Mouse (Mus musculus): ENCODE measurements around the gene Zfp426. TPM values are rescaled to one million over a fixed set of nuclear protein-coding genes. Genes with fewer than 3 reads are reported as not detected.

Gene Zfp426
- polyA plus RNA-seq (2015; fragmentation: Nextera tagmentation; extraction: Ambion mirVana), result 11.8 and 12.4 TPM in 2 replicates

DNA sequence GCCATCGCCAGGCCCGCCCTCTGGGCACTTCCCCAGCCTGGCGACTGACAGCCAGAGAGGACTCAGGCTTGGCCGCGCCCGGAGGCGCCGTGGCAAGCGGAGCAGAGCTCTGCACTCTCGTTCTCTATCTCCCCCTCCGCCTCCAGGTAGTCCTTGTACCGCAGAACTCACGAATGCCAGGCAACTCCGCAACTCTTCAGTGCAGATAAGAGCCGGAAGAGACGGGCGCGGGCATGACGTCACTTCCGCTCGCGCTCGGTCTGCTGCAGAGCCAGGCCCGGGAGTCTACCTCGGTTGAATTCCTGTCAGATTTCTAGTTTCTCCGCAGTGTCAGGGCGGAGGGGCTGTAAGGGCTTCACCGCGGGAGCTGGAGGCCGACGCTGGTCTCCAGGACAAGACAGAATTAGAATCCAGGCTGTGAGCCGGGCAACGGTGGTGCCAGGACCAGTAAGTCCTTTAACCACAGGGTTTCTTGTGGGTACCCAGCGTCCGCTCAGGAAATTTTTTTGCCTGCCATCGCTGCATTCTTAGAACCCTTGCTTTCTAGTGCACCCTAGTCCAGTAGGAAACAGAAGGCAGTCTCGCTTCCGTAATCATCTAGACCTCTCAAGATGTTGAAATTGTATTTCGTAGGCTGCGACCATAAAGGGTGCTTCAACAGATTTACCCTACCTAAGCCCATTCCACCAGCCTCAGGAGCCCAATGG, at the start of gene Zfp426:
Gene Zfp426 (minus strand): TSS at position 220 of the 707 bp plus-strand sequence.
- Histone ChIP-seq H3K9me3 (no peaks in the 10 kb centered on the region), H3K4me3 (peak within 1 kb of the TSS; percentile 73), H3K36me3 (peaks cover 44% of the 10 kb centered on the region), H3K4me1 (peaks cover 33% of the 10 kb centered on the region), H3K9ac (peak within 1 kb of the TSS; percentile 86), H3K27ac (replicated peaks) (peak within 1 kb of the TSS; percentile 95), H3K27me3 (replicated peaks) (no peaks in the 10 kb centered on the region), H3K4me2 (peak within 1 kb of the TSS; percentile 87)
- WGBS, result under 1% methylated on average over 40 of the region's 40 CpGs
- peak; percentile 89 for ATAC-seq (ENCODE audit: extremely low read depth, insufficient number of reproducible peaks, low FRiP score, low TSS enrichment)

DNA sequence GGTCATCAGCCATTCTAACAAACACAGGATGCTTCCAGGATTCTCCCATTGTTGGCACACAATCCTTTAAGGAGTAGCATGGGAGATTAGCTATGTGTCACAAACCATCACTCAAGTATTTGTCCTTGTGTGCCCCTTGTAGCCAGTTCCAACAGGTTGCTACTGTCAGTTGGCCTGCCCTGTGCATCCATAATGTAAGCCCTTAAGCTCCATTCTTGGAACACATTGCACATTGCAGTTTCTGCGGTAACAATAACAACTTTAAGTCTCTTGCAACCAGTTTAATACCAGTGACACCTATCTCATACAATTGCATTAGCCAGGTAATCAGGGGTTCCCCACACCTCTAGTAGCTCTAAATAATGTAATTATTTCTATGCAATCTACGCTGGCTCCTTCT, 44.1 kb upstream of the Zfp426 start:
- Histone ChIP-seq H3K9me3 (no peaks in the 10 kb centered on the region), H3K4me3 (no peak overlapping the region), H3K27ac (replicated peaks) (no peak overlapping the region), H3K4me1 (no peaks in the 10 kb centered on the region), H3K4me2 (no peak overlapping the region), H3K9ac (no peak overlapping the region), H3K27me3 (replicated peaks) (peaks cover 7% of the 10 kb centered on the region), H3K36me3 (no peaks in the 10 kb centered on the region)
- WGBS, result 81% methylated on average over 2 of the region's 2 CpGs
- ATAC-seq (ENCODE audit: extremely low read depth, insufficient number of reproducible peaks, low FRiP score, low TSS enrichment), result no peak

DNA sequence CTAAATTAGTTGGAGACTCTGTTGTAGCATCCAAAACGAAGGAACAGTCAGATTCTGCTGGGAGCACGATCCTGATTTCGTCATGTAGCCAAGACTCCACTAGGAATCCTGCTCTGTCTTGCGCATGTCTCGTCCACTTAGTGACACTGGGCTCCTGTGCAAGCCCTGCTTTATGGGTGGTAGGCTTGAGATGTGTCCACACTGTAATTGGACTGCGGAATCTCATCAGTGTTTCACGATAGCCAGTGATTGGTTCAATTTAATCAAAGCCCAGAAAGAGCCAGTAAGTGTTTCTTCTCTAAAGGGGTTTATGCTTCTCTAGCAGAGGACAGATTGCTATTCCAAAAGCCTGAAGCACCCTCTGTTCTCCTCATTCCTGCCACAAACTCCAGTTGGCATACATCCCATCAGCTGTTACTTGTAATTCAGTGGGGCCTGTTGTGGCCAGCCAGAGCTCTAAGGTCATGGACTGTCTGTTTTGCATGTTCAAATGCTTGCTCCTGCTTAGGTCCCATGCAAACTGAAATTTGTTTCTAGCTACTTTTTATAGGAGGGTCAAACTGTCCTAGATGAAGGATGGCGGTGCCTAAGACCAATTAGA, 41.9 kb upstream of the Zfp426 start:
- H3K4me3 ChIP-seq, result no peak overlapping the region
- no peaks in the 10 kb centered on the region for H3K36me3 ChIP-seq
- no peak for ATAC-seq (ENCODE audit: extremely low read depth, insufficient number of reproducible peaks, low FRiP score, low TSS enrichment)
- peaks cover 7% of the 10 kb centered on the region for H3K27me3 ChIP-seq (replicated peaks)
- no peak overlapping the region for H3K4me2 ChIP-seq
- no peaks in the 10 kb centered on the region for H3K9me3 ChIP-seq
- no peak overlapping the region for H3K27ac ChIP-seq (replicated peaks)
- H3K4me1 ChIP-seq, result no peaks in the 10 kb centered on the region
- 61% methylated on average over 8 of the region's 8 CpGs for WGBS
- H3K9ac ChIP-seq, result no peak overlapping the region

DNA sequence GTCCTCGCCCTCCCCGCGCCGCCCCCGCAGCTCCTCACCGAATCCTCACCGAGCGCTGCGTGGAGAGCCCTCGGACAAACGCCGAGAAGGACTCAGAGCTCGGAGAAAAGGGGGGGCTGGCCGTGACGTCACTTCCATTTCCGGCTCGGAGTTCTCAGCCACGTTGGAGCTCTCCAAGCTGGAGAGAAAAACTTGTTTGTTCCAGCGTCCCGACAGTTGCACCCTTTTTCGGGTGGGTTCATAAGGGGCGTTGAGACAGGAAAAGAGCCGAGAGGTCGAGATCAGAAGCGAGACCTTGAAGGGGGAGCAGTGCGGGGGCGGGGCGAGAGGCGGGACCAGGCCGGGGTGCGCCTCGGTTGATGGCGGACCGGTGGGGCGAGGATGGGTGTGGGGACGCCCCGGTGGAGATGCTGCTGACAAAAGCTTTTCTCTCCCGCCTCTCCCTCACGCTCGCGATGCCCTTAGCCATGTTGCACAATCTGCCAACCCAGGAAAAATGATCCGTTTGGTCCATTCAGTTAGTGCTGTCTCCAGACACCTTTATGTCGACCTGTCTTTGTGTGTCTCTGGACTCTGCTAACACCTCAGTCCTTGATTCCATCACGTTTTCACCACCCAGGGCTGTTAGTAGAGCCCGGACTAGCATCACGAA, 28.9 kb upstream of the Zfp426 start, which contains the start of gene Zfp266:
Gene Zfp266 (minus strand): TSS at position 112 of the 652 bp plus-strand sequence.
- 1% methylated on average over 46 of the region's 46 CpGs for WGBS
- Histone ChIP-seq H3K9ac (peak within 1 kb of the TSS; percentile 98), H3K27me3 (replicated peaks) (peaks cover 4% of the 10 kb centered on the region; the same call in 1 of the 2 replicates), H3K9me3 (no peaks in the 10 kb centered on the region), H3K4me2 (peak within 1 kb of the TSS; percentile 79), H3K36me3 (peaks cover 20% of the 10 kb centered on the region), H3K27ac (replicated peaks) (peak within 1 kb of the TSS; percentile 99), H3K4me1 (peaks cover 28% of the 10 kb centered on the region), H3K4me3 (peak within 1 kb of the TSS; percentile 92)
- peak; percentile 85 for ATAC-seq (ENCODE audit: extremely low read depth, insufficient number of reproducible peaks, low FRiP score, low TSS enrichment)

DNA sequence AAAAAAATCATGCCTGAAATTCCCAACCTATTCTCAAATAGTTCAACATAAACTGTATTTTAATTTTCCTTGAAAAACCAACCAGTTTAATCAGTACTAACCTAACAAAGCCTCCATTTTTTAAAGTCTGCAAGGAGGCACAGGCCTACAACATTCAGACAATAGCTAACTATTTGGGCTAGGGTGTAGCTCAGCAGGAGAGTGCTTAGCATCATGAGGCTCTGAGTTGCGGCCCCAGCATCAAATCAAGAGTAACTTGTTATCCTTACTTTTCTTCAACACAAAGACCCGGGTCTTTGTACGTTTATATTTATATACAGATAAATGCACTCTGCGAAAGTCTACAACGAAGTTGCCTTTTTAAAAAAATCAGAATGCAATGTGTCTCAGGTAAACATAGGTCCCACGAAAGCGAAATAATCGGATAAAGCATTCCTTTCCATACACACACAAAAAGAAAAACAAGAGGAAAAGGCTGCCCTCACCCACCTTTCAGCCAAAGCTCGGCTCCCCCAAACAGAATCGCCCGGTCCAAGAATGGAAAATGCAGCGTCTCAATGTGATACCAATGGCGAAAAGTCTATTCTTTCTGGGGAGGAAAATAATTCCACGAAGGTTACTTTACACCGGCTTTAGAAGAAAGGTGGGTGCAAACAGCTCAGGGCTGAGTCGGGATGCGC, 28.1 kb upstream of the Zfp426 start:
- peak overlapping the region; percentile 99 for H3K27ac ChIP-seq (replicated peaks)
- peak overlapping the region; percentile 98 for H3K9ac ChIP-seq
- H3K4me2 ChIP-seq, result peak overlapping the region; percentile 79
- H3K9me3 ChIP-seq, result no peaks in the 10 kb centered on the region
- peaks cover 4% of the 10 kb centered on the region; the same call in 1 of the 2 replicates for H3K27me3 ChIP-seq (replicated peaks)
- ATAC-seq (ENCODE audit: extremely low read depth, insufficient number of reproducible peaks, low FRiP score, low TSS enrichment), result no peak
- peak overlapping the region; percentile 92 for H3K4me3 ChIP-seq
- H3K36me3 ChIP-seq, result peaks cover 28% of the 10 kb centered on the region
- H3K4me1 ChIP-seq, result peaks cover 28% of the 10 kb centered on the region
- WGBS, result under 1% methylated on average over 17 of the region's 17 CpGs

DNA sequence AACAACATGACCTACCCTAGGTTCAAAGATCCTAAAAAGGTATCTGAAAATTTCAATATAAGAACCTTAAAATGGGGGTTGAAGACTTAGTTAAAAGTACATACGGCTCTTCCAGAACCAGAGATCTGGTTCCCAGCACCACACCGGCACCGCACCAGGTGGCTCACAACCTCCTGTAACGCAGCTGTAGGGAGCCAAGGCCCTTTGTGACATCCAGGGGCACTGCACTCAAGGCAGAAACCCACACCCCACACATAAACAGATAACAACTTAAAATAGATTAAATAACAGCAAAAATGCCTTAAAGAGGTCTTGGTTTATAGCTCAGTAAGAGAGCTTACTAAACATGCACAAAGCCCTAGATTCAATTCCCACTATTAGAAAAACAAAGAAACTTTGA, 27.4 kb upstream of the Zfp426 start:
- Histone ChIP-seq H3K4me3 (peak overlapping the region; percentile 92), H3K4me2 (peak overlapping the region; percentile 79), H3K9me3 (no peaks in the 10 kb centered on the region), H3K27me3 (replicated peaks) (0 out of 2 replicates have a peak, but pooled peaks cover under 1% of the 10 kb centered on the region), H3K4me1 (peaks cover 35% of the 10 kb centered on the region), H3K36me3 (peaks cover 35% of the 10 kb centered on the region), H3K27ac (replicated peaks) (no peak overlapping the region), H3K9ac (peak overlapping the region; percentile 72)
- 26% methylated on average over 4 of the region's 4 CpGs for WGBS
- no peak for ATAC-seq (ENCODE audit: extremely low read depth, insufficient number of reproducible peaks, low FRiP score, low TSS enrichment)

DNA sequence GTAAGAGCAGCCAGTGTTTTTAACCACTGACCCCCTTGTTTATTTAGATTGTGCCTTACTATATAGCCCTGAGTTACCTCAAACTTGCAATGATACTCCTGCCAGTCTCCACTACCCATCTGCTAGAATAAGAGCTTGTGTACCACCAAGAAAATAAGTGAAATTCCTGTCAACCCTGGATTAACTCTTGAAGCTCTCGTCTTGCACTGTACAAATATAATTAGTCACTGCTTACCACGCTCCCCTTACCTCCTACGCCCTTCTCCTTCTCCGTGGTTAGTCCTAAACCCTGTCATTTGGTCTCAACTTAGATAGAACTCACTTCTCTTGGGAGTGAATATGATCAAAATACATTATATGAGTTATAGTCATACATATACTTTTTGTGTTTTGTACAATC, 26.2 kb upstream of the Zfp426 start:
- Histone ChIP-seq H3K4me2 (peak overlapping the region; percentile 79), H3K36me3 (peaks cover 47% of the 10 kb centered on the region), H3K27me3 (replicated peaks) (no peaks in the 10 kb centered on the region), H3K4me1 (peaks cover 47% of the 10 kb centered on the region), H3K27ac (replicated peaks) (no peak overlapping the region), H3K4me3 (no peak overlapping the region; the same call in 1 of the 2 replicates), H3K9me3 (no peaks in the 10 kb centered on the region), H3K9ac (no peak overlapping the region)
- ATAC-seq (ENCODE audit: extremely low read depth, insufficient number of reproducible peaks, low FRiP score, low TSS enrichment), result no peak
- WGBS, result 82% methylated on average over 4 of the region's 4 CpGs

DNA sequence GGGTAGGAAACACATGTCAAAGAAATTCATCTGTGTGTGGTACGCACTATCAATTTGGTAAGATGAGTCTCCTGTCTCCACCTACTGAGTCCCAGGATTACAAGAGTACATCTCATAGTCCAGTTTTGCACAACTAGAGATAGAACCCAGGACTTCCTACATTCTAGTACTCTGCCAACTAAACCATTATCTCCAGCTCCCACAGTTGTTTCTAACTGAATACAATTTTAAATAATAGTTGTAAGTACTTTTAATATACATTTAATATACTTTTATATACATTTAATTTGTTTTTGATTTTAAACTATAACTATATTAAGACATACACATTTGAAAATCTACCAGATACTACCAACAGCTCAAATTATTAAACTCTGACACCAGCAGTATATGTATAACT, 25.2 kb upstream of the Zfp426 start:
- 92% methylated on average over 1 of the region's 1 CpGs for WGBS
- H3K4me2 ChIP-seq, result no peak overlapping the region
- no peaks in the 10 kb centered on the region for H3K9me3 ChIP-seq
- no peaks in the 10 kb centered on the region for H3K27me3 ChIP-seq (replicated peaks)
- ATAC-seq (ENCODE audit: extremely low read depth, insufficient number of reproducible peaks, low FRiP score, low TSS enrichment), result no peak
- H3K27ac ChIP-seq (replicated peaks), result no peak overlapping the region
- H3K36me3 ChIP-seq, result peaks cover 56% of the 10 kb centered on the region
- H3K9ac ChIP-seq, result no peak overlapping the region
- peaks cover 54% of the 10 kb centered on the region for H3K4me1 ChIP-seq
- H3K4me3 ChIP-seq, result no peak overlapping the region

DNA sequence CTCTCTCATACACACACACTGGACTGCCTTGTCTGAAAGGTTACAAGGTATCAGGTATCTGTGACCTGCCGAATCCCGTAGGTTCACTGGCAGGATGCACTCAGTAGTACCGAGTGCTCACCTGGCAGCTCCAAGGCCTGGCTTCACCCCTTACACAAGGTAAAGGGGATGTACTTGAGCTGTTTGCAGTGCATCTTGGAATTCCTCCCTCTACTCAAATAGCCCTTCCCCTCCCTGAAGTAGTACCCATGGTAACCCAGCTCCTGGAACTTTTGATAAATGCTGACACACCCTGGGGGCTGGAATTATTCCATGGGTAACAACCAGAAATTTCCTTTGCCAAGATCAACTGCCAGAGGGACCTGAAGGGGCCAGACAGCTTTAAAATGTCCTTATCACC, 21.5 kb upstream of the Zfp426 start:
- no peak for ATAC-seq (ENCODE audit: extremely low read depth, insufficient number of reproducible peaks, low FRiP score, low TSS enrichment)
- peaks cover 76% of the 10 kb centered on the region for H3K36me3 ChIP-seq
- H3K9ac ChIP-seq, result no peak overlapping the region
- no peak overlapping the region for H3K4me3 ChIP-seq
- H3K4me1 ChIP-seq, result peaks cover 51% of the 10 kb centered on the region
- H3K27me3 ChIP-seq (replicated peaks), result no peaks in the 10 kb centered on the region
- H3K9me3 ChIP-seq, result no peaks in the 10 kb centered on the region
- H3K27ac ChIP-seq (replicated peaks), result no peak overlapping the region
- 75% methylated on average over 3 of the region's 3 CpGs for WGBS
- H3K4me2 ChIP-seq, result no peak overlapping the region

DNA sequence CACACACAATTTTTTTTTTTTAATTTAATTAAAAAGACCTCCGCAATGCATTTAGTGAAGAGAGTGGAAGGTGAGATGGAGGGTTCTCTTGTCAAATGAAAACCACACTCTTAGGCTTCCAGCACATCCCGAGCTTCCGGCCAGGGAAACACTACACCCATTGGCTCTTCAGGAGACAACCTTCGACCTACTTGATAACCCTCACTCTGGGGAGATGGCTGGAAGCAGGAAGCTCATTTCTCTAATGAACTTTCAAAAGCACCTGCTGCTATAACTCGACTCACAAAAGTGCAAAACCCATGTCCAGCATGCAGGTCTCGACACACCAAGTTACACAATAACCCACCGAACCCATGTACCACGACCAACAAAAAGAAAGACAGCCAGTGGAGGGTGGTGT, 20.2 kb upstream of the Zfp426 start:
- Histone ChIP-seq H3K27ac (replicated peaks) (no peak overlapping the region), H3K4me1 (peaks cover 41% of the 10 kb centered on the region), H3K27me3 (replicated peaks) (no peaks in the 10 kb centered on the region), H3K9me3 (no peaks in the 10 kb centered on the region), H3K36me3 (peaks cover 74% of the 10 kb centered on the region), H3K4me3 (no peak overlapping the region), H3K9ac (no peak overlapping the region), H3K4me2 (no peak overlapping the region)
- ATAC-seq (ENCODE audit: extremely low read depth, insufficient number of reproducible peaks, low FRiP score, low TSS enrichment), result no peak
- 78% methylated on average over 8 of the region's 8 CpGs for whole genome bisulfite sequencing

DNA sequence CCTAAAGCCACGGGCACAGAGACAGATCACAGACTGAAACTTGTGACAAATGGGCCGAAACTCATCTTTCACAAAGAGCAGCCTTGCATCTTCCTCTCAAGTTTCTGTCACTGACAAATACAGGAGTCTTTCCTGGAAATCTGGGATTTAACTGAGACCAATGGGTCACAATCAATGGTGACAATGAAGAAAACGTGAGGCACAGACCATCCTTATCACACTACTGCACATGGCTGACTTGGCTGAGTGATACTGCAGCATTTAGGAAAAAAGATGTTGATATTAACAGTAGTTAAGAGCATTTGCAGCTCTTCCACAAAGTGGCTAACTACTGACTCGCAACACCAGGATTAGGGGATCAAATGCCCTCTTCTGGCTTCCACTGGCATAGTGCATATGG, 19.1 kb upstream of the Zfp426 start:
- no peak for ATAC-seq (ENCODE audit: extremely low read depth, insufficient number of reproducible peaks, low FRiP score, low TSS enrichment)
- H3K4me3 ChIP-seq, result no peak overlapping the region
- H3K36me3 ChIP-seq, result peaks cover 75% of the 10 kb centered on the region

More for the DNA sequence above, 19.1 kb upstream of the Zfp426 start:
- WGBS, result 74% methylated on average over 4 of the region's 4 CpGs
- H3K27me3 ChIP-seq (replicated peaks), result no peaks in the 10 kb centered on the region
- H3K9ac ChIP-seq, result no peak overlapping the region
- peaks cover 41% of the 10 kb centered on the region for H3K4me1 ChIP-seq
- H3K9me3 ChIP-seq, result no peaks in the 10 kb centered on the region
- no peak overlapping the region for H3K27ac ChIP-seq (replicated peaks)
- H3K4me2 ChIP-seq, result no peak overlapping the region
